Mouse (Mus musculus) brain, embryonic 18.5 days (tissue): ENCODE results near the gene Olfr140.

Experiments used
- DNase-seq: peaks from one replicate; pipeline ENCODE4 v3.0.0-alpha.2; 2012; ENCODE audit warnings: low read depth, low spot score

Olfr140 gene

GRCm38 (mm10) chr2:90063494-90063893, at the start of gene Olfr140:
TSS of gene Olfr140 (minus strand) at chr2:90063594.
- no peak for DNase-seq

DNA sequence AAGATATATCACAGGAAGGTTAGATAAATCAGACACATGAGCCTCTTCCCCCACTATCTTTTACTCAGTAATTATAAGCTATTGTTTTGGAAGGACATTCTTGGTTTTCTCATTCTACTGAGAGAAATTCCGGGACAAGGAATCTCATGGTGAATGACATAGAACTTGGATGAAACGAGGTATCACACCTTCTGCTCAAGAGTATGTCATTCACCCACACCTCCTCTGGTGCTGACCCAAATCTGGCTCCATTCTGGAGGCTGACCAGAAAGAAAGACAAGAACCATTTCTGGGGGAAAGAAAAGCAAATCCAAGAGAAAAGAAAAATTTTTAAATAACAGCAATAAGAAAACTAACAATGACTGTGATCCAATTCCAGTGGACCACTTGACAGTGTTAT, 6.7 kb upstream of the Olfr140 start:
- DNase-seq = no peak

DNA sequence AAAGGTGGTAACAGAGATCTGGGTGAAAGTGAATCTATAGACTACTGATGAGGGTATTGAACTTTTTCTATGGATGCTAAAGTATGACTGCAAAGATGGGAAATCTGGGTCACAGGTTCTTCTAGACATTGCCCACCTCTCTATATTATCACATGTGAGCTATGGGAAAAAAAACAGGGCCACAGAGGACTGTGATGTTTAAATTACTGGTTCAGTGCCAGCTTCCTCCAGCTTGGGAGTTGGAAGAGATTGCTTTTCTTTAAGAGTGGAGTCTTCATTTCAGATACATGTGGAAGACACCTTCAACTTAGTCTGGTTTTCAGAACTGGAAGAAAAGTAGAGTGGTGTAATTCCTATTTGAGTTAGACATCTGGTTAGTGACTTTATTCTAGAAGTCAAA, 28.4 kb downstream of the Olfr140 start, which contains the start of gene Olfr1265:
Gene Olfr1265 (plus strand): TSS at position 301 of the 400 bp plus-strand sequence.
- DNase-seq = no peak

- DNase-seq = no peak
These were observed 37.9 kb downstream of the Olfr140 start, which contains the start of gene Olfr1264 for GRCm38 (mm10) chr2:90025477-90025876. TSS of gene Olfr1264 (minus strand) at chr2:90025577.

DNA sequence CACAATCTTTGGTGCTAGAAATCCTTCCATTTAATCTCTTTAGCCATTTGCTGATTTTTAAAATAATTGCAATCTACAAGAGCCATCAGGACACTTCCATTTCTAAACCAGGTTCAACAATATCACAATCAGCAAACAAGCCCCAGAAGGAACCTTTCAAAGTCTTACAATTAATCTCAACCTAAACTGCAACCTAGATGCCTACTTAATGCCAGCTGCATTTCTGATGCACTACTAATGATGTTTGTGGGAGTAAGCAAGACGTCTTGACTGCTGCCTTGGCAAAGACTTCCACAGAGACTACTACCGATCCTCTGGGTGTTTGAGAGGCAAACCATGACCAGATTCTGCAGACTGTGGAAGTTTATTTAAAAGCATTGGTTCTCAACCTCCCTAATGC, 51.6 kb downstream of the Olfr140 start, which contains the start of gene Olfr1263:
Gene Olfr1263 (plus strand): TSS at position 301 of the 400 bp plus-strand sequence.
- no peak for DNase-seq

GRCm38 (mm10) chr2:89999845-90000244, 63.5 kb downstream of the Olfr140 start, which contains the start of gene Olfr1262:
TSS of gene Olfr1262 (plus strand) at chr2:90000145.
- no peak for DNase-seq
